Mouse (Mus musculus): ENCODE measurements around the gene Btg2. TPM values are rescaled to one million over a fixed set of nuclear protein-coding genes. Genes with fewer than 3 reads are reported as not detected.

Btg2 gene
- total and polyA plus RNA-seq, 3 experiments: 29.9 to 33.5 (median 31.0) TPM

GRCm38 (mm10) chr1:134041900-134042299 lies 37.0 kb downstream of the Btg2 start:
- TF ChIP-seq POLR2A (IDR thresholded peaks at IDR 0.05; ENCODE audit: insufficient read depth, low read depth, low read length) (no peak), CTCF (IDR thresholded peaks at IDR 0.05) (no peak), EP300 (IDR thresholded peaks at IDR 0.05; ENCODE audit: insufficient read depth, low read depth, low read length) (no peak)
- H3K9ac ChIP-seq (ENCODE audit: low read depth, low read length): no peak overlapping the region
- H3K27me3 ChIP-seq (ENCODE audit: control insufficient read depth, insufficient read depth, low read length): no peaks in the 10 kb centered on the region
- H3K27ac ChIP-seq: no peak overlapping the region
- intact Hi-C loops (cut with DNase I): no loop called here
- no peaks in the 10 kb centered on the region; the same call in 1 of the 2 replicates for H3K4me1 ChIP-seq (ENCODE audit: control insufficient read depth, insufficient read depth, low read length)
- H3K79me2 ChIP-seq (replicated peaks; ENCODE audit: control insufficient read depth, insufficient read depth, low read length): no peaks in the 10 kb centered on the region
- H3K36me3 ChIP-seq (ENCODE audit: control insufficient read depth, insufficient read depth, low read length): no peaks in the 10 kb centered on the region
- no peak overlapping the region for H3K4me3 ChIP-seq
- WGBS: 56% methylated on average over 2 of the region's 2 CpGs
- DNase-seq: no peak

GRCm38 (mm10) chr1:134039361-134039760 lies 39.6 kb downstream of the Btg2 start:
- DNase-seq: no peak
- Histone ChIP-seq H3K4me1 (ENCODE audit: control insufficient read depth, insufficient read depth, low read length) (no peaks in the 10 kb centered on the region), H3K4me3 (no peak overlapping the region), H3K36me3 (ENCODE audit: control insufficient read depth, insufficient read depth, low read length) (no peaks in the 10 kb centered on the region), H3K9ac (ENCODE audit: low read depth, low read length) (no peak overlapping the region), H3K79me2 (replicated peaks; ENCODE audit: control insufficient read depth, insufficient read depth, low read length) (no peaks in the 10 kb centered on the region), H3K27ac (no peak overlapping the region), H3K27me3 (ENCODE audit: control insufficient read depth, insufficient read depth, low read length) (no peaks in the 10 kb centered on the region)
- WGBS: 71% methylated on average over 2 of the region's 2 CpGs
- intact Hi-C loops (cut with DNase I): no loop called here
- TF ChIP-seq POLR2A (IDR thresholded peaks at IDR 0.05; ENCODE audit: insufficient read depth, low read depth, low read length) (no peak), EP300 (IDR thresholded peaks at IDR 0.05; ENCODE audit: insufficient read depth, low read depth, low read length) (no peak), CTCF (IDR thresholded peaks at IDR 0.05) (no peak)

- no peak for DNase-seq
- Histone ChIP-seq H3K27ac (no peak overlapping the region), H3K27me3 (ENCODE audit: control insufficient read depth, insufficient read depth, low read length) (no peaks in the 10 kb centered on the region), H3K9ac (ENCODE audit: low read depth, low read length) (no peak overlapping the region), H3K79me2 (replicated peaks; ENCODE audit: control insufficient read depth, insufficient read depth, low read length) (no peaks in the 10 kb centered on the region), H3K4me1 (ENCODE audit: control insufficient read depth, insufficient read depth, low read length) (no peaks in the 10 kb centered on the region), H3K4me3 (no peak overlapping the region), H3K36me3 (ENCODE audit: control insufficient read depth, insufficient read depth, low read length) (no peaks in the 10 kb centered on the region)
- TF ChIP-seq EP300 (IDR thresholded peaks at IDR 0.05; ENCODE audit: insufficient read depth, low read depth, low read length): no peak
- TF ChIP-seq CTCF (IDR thresholded peaks at IDR 0.05): no peak
- no peak for TF ChIP-seq POLR2A (IDR thresholded peaks at IDR 0.05; ENCODE audit: insufficient read depth, low read depth, low read length)
- 84% methylated on average over 4 of the region's 4 CpGs for WGBS
- intact Hi-C loops (cut with DNase I): no loop called here
These were observed 40.6 kb downstream of the Btg2 start for GRCm38 (mm10) chr1:134038336-134038735.

GRCm38 (mm10) chr1:134037172-134037571 lies 41.7 kb downstream of the Btg2 start, which contains the start of gene Fmod:
TSS of gene Fmod (plus strand) at chr1:134037254.
- Histone ChIP-seq H3K36me3 (ENCODE audit: control insufficient read depth, insufficient read depth, low read length) (no peaks in the 10 kb centered on the region), H3K27ac (no peak within 1 kb of the TSS), H3K27me3 (ENCODE audit: control insufficient read depth, insufficient read depth, low read length) (no peaks in the 10 kb centered on the region), H3K4me3 (no peak within 1 kb of the TSS), H3K9ac (ENCODE audit: low read depth, low read length) (no peak within 1 kb of the TSS), H3K79me2 (replicated peaks; ENCODE audit: control insufficient read depth, insufficient read depth, low read length) (no peaks in the 10 kb centered on the region), H3K4me1 (ENCODE audit: control insufficient read depth, insufficient read depth, low read length) (no peaks in the 10 kb centered on the region)
- no peak for DNase-seq
- WGBS: 28% methylated on average over 9 of the region's 9 CpGs
- intact Hi-C loops (cut with DNase I): no loop called here
- TF ChIP-seq POLR2A (IDR thresholded peaks at IDR 0.05; ENCODE audit: insufficient read depth, low read depth, low read length): no peak
- TF ChIP-seq EP300 (IDR thresholded peaks at IDR 0.05; ENCODE audit: insufficient read depth, low read depth, low read length): no peak
- TF ChIP-seq CTCF (IDR thresholded peaks at IDR 0.05): no peak

- H3K4me3 ChIP-seq: no peak overlapping the region
- peak; percentile 44 for TF ChIP-seq CTCF (IDR thresholded peaks at IDR 0.05)
- no peak for TF ChIP-seq EP300 (IDR thresholded peaks at IDR 0.05; ENCODE audit: insufficient read depth, low read depth, low read length)
- no peak for TF ChIP-seq POLR2A (IDR thresholded peaks at IDR 0.05; ENCODE audit: insufficient read depth, low read depth, low read length)
- intact Hi-C loops (cut with DNase I): no loop called here
- no peak overlapping the region for H3K27ac ChIP-seq
- no peak overlapping the region for H3K9ac ChIP-seq (ENCODE audit: low read depth, low read length)
- H3K79me2 ChIP-seq (replicated peaks; ENCODE audit: control insufficient read depth, insufficient read depth, low read length): no peaks in the 10 kb centered on the region
- no peaks in the 10 kb centered on the region for H3K27me3 ChIP-seq (ENCODE audit: control insufficient read depth, insufficient read depth, low read length)
- no peaks in the 10 kb centered on the region for H3K36me3 ChIP-seq (ENCODE audit: control insufficient read depth, insufficient read depth, low read length)
- 65% methylated on average over 2 of the region's 2 CpGs for WGBS
- H3K4me1 ChIP-seq (ENCODE audit: control insufficient read depth, insufficient read depth, low read length): no peaks in the 10 kb centered on the region
- DNase-seq: no peak
These were observed 42.4 kb downstream of the Btg2 start for GRCm38 (mm10) chr1:134036492-134036891.

- Histone ChIP-seq H3K79me2 (replicated peaks; ENCODE audit: control insufficient read depth, insufficient read depth, low read length) (no peaks in the 10 kb centered on the region), H3K4me3 (no peak overlapping the region), H3K4me1 (ENCODE audit: control insufficient read depth, insufficient read depth, low read length) (no peaks in the 10 kb centered on the region), H3K9ac (ENCODE audit: low read depth, low read length) (no peak overlapping the region), H3K27ac (no peak overlapping the region), H3K27me3 (ENCODE audit: control insufficient read depth, insufficient read depth, low read length) (no peaks in the 10 kb centered on the region), H3K36me3 (ENCODE audit: control insufficient read depth, insufficient read depth, low read length) (no peaks in the 10 kb centered on the region)
- no peak for DNase-seq
- TF ChIP-seq EP300 (IDR thresholded peaks at IDR 0.05; ENCODE audit: insufficient read depth, low read depth, low read length) (no peak), CTCF (IDR thresholded peaks at IDR 0.05) (no peak), POLR2A (IDR thresholded peaks at IDR 0.05; ENCODE audit: insufficient read depth, low read depth, low read length) (no peak)
- 45% methylated on average over 14 of the region's 14 CpGs for WGBS
- intact Hi-C loops (cut with DNase I): no loop called here
These were observed 50.6 kb downstream of the Btg2 start for GRCm38 (mm10) chr1:134028161-134028846.
